Mouse (Mus musculus): Measurements from ENCODE around the gene Gm27021.

Gene Gm27021

DNA sequence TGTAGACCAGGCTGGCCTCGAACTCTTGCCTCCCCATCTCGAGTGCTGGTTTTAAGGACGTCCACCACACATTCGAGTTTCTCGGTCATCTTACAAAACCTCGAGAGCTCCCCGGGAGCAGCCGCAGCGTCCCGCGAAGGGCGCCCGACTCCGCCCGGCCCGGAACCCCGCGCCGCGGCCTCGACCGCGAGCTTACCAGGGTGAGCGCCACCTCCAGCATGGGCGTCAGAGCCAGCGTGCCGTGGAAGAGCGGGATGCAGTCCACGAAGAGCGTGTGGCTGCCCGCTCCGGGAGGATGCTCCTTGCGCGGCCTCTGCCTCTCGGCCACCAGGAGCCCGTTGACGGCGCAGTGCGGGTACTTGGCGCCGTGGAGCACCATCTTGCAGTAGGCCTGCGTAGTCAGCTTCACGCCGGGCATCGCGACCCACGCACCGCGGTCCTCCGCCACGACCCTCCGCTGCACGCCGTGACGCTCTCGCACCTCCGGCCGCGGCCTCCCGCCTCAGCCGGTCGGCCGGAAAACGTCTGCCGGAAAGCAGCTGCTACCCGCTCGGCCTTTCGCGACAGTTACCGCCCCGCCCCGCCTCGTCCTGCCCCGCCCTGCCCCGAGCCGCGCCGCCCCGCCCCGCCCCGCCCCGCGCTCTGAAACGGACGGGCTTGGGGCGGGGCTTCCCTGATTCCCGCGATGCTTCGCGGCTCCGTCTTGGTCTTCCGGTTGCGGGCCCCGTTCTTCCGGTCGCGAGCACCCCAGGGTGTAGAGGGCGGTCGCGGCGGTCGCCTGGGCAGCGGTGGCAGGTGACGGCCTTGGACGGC lies at the start of gene Gm27021, which contains the start of gene Cox4i1:
TSS of gene Gm27021 (minus strand) at position 519 of the 813 bp plus-strand sequence.
TSS of gene Cox4i1 (plus strand) at position 662 of the 813 bp plus-strand sequence.
- DNase-seq = peak; percentile 90 to 95

DNA sequence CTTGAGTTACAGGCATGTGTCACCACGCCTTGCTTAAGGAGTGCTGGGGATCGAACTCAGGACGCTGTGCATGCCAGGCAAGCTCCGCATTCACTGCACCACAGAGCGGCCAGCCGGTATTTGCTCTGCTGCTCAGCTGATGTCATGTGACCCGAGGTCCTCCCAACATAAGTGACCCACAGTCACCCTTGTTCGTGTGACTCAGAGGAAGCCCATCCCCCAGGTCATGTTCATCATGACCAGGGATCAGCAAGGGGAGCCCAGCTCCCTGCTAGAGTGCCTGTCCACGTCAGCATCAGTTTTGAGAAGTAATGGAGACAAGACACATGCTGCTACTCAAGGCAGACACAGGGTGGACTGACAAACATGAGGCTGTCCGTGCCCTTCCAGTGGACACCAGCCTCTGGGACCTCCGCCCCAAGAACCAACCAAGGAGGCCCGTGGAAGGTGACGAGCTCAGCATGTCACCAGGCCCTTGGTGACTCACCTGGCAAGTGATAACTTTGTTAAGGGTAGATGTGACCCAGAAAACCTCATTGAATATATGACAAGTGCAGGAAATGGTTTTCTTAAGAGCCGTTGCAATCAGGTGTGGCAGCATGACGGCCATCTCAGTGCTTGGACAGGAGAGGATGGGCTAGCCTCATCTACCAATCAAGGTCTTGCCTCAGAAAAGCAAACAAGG lies 48.3 kb upstream of the Gm27021 start:
- no peak for DNase-seq

DNA sequence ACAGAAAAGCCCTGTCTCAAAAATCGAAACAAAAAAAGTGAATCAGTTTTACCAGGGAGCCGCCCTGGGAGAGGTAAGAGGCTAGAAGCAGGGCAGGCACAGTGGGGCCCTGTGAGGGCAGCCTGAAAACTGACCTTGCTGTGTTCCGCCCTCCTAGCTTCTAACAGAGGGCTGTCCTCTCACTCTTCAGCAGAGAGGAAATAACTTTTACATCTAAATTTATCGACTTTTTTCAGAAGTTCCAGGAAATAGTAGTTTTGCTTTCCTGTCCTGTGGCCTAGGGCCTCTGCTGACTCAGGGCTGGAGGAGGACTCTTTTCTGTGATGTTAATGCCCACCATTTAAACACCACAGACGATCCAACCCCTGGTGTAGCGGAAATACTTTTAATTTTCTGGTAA lies 47.3 kb upstream of the Gm27021 start:
- DNase-seq = no peak

DNA sequence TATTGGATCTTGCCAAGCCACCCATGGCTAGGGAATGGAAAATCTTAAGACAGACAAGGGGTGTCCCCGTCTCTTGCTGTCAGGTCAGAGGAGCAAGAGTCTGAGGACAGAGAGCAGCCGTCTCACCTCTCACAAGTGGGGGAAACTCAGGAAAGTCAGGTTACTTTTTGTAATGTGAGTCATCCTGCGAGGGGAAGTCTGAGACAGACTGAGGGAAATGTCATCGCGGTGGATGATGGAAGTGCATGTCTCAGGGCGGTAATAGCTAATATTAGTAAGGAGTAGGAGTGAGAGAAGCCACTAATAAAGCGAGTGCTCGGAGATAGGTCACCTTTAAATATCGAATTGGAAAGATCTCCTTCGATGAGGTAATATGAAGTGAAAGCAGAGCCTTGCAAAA lies 41.3 kb upstream of the Gm27021 start:
- DNase-seq = no peak

DNA sequence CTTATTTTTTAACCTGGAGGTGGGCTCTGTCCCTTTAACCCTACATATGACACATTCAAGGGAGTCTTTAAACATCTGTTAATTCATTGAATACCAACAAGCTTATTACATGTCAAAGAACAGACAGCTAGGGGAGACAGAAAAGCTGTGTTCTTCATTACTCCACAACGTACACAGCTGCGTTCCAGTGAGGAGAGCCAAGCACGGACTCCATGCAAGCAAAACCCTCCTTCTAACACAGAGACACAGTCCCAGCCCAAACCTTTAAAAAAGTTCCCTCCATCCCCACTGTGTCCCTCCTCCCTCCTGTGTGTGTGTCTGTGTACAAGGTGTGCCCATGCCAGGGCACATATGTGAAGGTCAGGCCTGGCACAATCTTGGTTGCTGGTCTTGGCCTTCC lies 38.3 kb upstream of the Gm27021 start:
- DNase-seq = no peak

DNA sequence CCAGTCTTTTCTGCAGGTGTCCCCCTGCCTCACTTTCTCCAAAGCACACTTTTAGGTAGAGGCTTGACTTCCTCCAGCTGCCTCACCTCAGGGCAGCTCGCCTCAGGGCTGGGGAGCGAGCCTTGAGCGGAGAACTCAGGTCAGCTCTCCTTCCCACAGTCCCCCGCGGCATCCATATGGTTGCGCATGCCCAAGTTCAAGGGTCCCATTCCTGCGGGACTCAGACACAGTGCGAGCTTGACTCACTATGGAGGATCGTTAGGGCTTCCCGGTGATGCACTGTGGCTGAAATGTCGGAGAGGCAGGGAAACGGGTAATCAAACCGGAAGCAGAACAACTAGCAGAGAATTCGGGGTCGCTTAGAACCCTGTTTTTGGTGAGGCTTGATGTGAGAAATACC lies 37.3 kb upstream of the Gm27021 start:
- DNase-seq = no peak

DNA sequence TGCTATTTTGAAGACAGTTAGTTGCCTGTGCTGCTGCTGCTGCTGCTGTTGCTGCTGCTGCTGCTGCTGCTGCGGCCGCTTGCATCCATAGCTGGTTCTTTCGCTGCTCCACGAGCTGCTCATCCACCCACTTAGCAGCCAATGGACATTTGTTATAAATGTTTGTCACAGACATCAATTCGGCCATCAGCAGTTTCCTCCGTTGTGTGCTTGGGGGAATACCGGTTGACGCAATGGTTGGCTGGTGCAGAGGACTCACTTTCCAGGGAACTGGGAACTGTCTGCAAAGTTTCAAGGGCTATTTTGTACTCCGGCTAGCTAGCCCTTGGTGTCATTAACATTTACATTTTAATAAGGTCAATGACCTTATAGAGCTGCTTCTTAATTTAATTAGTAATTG lies 36.3 kb upstream of the Gm27021 start:
- no peak for DNase-seq

DNA sequence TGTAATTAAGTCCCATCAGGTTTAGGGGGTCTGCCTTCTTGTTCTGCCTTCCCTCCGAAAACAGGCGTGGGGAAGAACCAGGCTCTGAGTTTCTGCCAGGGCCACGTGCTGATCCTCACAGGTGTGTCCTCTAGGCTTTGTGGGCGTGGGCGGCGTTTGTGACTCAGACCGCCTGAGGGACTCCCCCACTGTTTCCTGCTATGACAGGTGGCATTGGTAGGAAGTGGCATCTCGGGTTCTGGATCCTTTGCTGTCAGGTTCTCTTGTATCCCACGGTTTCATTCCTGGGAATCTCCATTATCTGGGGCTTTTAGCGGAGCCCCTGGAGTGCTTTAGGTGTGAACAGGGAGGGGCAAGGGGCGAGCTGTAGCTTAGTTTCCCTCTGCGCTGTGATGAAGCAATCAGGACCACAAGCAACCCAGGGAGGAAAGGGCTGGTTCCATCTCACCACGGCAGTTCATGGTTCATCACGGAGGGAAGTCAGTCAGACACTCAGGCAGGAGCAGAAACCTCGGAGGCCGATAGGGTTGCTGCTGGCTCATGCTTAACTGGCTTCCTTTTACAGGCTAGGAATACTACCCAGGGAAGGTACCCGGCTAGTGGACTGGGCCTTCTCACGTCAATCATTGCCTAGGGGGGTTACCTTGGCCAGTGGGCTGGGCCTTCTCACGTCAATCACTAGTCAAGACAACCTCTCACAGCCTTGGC lies 34.0 kb upstream of the Gm27021 start:
- DNase-seq = peak; percentile 19 to 25

DNA sequence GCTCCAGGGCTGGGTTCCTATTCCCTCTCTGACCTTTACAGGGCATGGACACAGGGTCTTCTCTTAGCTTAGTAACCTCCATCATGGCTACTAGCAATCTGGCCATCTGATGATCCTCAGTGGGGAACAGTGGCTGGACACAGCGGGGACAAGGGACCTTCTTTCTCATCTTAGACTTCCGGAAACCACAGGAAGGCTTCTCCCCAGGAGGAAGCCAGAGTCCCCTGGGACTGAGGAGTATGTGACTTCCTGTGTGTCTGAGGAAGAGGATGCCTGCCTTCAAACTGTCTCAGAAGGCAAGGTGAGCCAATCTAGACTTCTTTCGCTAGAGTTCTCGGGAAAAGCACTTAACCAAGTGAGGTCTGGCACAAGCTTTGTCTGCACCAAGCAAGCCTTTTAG lies 32.2 kb upstream of the Gm27021 start:
- no peak for DNase-seq

DNA sequence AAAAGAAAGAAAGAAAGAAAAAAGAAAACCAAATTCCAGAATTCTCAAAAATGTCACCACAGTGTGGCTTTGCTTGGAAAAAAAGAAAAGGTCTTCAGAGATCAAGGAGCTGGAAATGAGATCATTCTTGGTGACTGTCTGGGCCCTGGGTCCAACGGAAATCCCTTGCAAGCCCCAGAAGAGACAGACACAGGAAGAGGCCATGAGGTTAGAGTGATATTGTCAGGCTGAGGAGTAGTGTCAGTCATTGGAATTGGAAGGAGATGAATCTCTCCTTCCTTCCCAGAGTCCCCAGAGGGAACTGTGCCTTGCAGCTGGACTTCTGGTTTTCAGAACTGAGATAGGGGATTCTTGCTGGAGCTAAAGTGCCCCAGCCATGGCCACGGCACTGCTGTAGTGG lies 31.7 kb upstream of the Gm27021 start:
- DNase-seq = no peak

DNA sequence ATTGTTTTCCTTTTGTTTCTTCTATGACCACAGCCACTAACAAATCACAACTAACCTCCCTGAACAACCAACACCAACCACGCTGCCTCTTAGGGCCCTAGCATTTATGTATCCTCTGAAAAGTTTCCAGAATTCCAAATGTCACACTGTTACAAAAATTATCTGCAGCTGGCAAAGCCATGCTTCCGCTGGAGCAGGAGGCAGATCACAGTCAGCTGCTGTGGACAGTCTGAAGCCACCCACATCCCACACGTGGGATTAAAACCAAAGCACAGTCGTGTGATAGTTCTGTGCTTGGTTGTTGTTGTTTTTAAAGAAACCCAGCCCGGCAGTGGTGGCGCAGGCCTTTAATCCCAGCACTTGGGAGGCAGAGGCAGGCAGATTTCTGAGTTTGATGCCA lies 31.2 kb upstream of the Gm27021 start:
- DNase-seq = no peak

DNA sequence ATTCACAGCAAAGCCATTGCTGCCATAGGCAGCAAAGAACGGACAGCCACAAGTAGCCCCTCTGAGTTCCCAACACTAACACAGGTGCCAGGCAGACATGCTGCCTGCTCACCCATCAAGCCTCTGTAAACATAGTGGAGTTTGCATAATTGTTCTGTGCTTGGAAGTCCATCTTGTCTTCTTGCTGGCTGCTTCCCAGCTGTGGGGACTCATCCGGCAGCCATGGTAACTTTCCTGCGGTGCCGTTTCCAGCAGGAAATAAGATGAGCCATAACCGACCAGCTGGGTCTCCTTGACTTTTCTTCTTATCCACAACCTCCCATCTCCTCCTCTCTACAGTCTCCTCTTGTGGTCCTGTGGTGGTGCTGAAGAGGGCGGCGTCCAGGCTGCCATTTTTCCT lies 30.5 kb upstream of the Gm27021 start:
- DNase-seq = no peak

DNA sequence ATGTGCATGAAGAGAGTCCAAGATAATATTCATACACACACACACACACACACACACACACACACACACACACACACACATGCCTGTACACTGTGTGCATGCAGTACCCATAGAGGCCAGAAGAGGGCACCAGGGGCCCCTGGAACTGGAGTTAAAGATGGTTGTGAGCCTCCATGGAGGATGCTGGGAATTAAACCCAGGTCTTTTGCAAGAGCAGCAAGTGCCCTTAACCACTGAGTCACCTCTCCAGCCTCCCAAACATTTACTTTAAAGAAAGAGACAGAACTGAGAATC lies 30.0 kb upstream of the Gm27021 start:
- DNase-seq = no peak

DNA sequence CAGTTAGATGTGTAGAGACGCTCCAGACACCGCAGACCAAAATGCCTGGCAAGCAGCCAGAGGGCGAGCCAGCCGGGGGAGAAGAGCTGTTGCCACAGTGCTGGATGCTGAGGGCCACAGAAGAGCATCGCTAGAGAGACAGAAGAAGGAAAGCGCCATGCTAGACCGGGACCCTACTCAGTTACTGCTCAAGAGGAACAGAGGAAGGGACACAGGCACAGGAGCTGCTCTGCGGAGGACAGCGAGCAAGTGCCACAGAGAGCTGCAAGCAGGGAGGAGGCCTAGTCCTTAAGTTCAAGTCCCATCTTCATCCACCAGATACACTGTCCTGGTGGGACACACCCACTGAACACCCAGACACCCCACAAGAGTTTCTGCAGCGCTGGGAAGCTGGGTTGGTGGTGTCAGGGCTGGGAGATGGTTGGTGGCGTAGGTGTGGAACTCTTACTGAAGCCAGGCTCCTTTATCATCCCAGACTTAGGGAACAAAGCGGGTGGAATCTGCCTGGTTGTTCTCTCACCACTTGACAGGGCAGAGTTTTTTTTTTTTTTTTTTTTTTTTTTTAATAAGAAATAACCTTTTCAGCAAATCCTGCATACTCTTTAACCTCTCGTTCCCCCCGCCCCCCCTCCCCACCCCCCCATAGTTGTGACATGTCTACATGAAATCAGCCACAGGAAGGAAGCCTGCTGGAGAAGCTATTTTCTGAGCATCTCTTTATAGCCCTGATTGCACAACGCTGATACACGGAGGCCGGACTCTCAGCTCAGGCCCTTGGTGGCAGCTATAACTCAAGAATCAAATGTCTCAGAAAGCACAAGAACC lies 29.5 kb upstream of the Gm27021 start:
- DNase-seq = peak in 1 of 2 experiments; percentile 37

DNA sequence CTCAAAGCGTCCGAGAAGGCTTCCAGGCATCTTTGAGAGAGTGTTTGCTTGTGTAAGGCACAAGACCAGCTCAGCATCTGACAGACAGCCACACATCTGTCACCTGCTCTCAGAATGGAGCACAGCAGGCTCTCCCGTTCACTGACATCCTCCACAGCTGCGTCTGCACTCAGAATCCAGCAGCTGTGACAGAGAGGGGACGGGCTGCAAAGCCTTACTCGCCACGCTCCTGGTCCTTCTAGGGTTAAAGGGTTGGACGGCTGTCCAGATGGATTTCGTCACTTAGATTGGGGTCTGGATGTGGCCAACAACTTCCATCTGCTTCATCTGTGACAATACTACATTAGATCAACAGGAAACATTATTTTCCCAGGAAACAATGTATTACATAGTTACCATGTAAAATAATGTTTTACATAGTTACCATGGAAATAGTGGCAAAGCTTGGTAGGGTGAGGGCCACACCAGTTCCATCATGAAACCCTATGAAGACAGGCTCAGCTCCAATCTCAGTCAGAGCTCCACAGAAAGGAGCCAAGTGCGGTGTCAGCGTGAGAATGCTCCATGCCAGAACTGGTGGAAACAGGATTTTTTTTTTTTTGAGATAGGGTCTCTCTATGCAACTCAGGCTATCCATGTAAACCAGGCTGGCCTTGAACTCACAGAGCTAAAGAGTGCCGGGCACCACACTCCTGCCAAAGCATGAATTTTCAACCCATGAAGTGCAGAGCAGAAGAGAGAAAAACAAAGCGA lies 28.7 kb upstream of the Gm27021 start:
- no peak for DNase-seq

DNA sequence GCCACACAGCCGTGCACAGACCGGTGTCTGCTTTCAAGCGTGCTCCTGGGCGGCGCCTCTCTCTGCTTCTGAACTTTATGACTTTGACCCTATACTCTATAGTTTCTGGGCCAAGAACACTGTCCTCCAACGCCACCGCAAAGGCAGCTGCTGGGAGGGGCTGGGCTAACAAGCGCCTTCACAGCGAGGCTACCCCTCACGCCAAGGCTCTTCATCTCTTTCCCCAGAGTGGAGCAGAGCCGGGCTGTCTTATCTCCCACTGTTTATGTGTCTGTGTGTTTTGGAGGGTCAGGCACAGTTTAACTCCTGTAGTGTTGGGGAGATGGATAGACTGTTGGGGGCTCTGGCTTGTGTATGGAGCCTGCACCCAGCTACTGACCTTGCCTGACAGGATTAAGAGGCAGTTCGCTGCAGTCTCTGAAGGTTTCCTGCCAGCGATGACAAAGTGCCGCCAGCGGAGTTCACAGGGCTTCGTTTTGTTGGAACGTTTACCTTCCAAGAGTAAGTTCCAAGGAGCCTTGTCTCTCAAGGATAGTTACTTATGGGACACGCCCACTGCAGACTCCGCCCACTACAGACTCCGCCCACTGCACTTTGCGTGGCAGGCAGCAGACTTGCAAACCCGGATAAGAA lies 26.1 kb upstream of the Gm27021 start:
- DNase-seq = no peak

DNA sequence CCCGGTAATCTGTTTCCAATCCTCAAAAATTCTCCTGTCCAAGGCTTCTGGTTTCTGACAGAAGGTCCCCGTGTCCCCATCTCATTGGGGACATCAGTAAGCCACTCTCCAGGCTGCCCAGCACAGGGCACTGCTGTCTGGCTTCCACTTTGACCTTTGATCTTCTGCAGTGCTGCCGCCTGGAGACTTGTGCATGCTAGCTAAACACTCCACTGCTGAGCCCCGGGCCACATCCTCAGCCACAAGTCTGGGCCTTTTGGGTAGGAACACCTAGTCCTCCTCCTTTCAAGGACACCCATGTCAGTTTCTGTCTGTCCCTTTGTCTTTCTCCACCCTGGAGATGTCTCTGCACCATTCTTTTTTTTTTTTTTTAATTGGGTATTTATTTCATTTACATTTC lies 25.1 kb upstream of the Gm27021 start:
- DNase-seq = no peak

DNA sequence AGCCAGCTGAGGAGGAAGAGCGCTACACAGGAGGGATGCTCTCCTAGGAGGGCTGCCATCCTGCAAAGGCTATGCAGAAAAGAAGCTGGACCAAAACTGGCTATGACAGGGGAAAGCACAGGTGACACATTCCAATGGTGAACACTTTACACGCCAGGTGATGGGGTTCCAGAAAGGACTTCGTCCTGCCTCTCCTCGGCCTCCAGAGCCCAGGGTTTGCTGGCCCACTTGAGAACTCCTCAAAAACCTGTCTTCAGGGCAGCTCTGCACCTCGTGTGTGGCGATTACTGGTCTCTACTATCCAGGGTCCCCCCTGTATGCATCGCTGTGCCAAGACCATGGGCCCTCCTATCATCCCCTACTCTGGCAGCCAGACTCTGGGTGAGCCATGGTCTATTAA lies 20.6 kb upstream of the Gm27021 start:
- no peak for DNase-seq

DNA sequence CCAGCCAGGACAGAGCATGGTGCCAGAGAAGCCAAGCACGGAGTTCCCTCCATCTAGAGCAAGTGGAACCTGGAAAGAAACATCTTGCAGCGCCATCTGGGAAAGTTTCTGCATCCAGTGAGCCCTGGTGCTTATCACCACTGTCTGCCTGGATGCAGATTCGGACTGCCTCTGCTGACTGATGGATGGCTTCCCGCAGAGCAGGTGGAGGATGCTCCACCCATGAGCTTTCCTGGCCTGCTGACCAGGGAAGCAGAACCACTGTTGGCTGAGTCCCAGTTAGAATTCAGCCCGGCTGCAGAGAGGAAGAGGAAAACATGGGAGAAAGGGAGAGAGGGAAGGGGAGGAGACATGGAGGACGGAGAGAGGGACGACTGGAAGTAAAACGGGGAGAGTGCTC lies 19.9 kb upstream of the Gm27021 start:
- DNase-seq = no peak

DNA sequence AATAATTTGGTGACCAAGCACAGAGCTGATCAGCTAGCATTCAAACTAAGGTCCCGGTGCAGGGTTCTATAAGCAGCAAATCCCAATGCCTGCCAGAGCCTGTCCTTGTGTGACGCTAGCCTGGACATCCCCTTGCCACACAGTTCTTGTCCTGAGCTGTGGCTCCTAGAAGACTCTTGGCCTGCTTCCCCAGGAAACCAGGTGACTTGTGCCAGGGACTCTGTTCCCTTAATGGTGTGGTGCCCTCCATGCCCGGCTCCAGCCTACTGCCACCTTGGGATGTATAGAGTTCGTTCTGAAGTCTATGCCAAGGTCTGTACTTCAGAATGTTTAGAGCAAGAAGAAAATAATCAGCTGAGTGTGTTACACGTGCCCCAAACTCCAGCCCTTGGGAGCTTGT lies 18.7 kb upstream of the Gm27021 start:
- no peak for DNase-seq

DNA sequence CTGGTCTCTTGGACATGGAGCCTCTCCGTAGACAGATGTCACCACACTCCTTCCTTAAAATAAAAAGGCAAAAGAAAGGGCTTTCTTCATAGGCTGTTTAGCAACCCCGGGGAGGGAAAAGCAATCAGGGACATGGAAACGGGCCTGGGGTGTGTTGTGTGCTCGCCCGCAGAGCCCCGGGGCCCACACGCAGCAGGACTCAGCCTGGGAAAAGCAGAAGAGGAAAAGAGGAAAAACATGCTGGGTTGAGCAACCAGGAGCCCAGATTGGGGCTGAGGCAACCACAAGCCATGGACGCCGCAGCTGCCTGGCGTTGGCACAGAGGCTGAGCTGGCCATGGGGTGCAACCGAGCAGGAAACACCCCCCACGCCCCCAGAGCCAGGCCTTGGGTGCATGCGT lies 18.2 kb upstream of the Gm27021 start:
- no peak for DNase-seq

DNA sequence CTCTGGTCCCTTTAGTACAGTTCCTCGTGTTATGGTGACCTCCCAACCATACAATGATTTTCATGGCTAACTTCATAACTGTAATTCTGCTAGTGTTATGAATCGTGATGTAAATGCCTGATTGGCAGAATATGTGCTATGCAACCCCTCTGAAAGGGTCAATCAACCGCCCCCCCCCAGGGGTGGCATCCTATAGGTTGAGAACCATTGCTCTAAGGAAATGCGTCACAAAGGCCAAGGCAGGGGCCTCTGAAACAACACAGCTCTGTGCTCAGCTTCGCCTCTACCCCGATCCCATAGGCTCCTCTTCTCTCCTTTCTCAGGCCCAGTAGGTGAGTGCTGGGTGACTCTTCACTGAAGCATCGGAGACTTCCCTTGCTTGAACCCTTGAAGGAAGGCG lies 17.7 kb upstream of the Gm27021 start:
- DNase-seq = no peak
